Mouse (Mus musculus): Measurements from ENCODE around the gene Olfr742.

The Olfr742 gene

GRCm38 (mm10) chr14:50503300-50503699 is at the start of gene Olfr742:
Olfr742 (plus strand) TSS chr14:50503600.
- DNase-seq, result no peak

GRCm38 (mm10) chr14:50472438-50472837 is 31.0 kb upstream of the Olfr742 start, which contains the start of gene Olfr741:
Olfr741 (plus strand) TSS chr14:50472738.
- DNase-seq, result no peak

GRCm38 (mm10) chr14:50478406-50478805 is 25.0 kb upstream of the Olfr742 start:
- DNase-seq, result no peak

GRCm38 (mm10) chr14:50521539-50521938 is 18.1 kb downstream of the Olfr742 start, which contains the start of gene Olfr743:
Olfr743 (plus strand) TSS chr14:50521839.
- DNase-seq, result no peak

GRCm38 (mm10) chr14:50552734-50553133 is 49.3 kb downstream of the Olfr742 start:
- no peak for DNase-seq

Data from cerebellum, postnatal 14 days (tissue).